Mouse (Mus musculus): ENCODE results near the gene Hcfc2.

Hcfc2 gene

GRCm38 (mm10) chr10:82771595-82772170 is 75.7 kb downstream of the Hcfc2 start:
- DNase-seq (ENCODE audit: low spot score), result no peak

GRCm38 (mm10) chr10:82774841-82775240 is 78.9 kb downstream of the Hcfc2 start:
- DNase-seq (ENCODE audit: low spot score), result no peak

- DNase-seq (ENCODE audit: low spot score), result no peak
Measured at GRCm38 (mm10) chr10:82777075-82777474, 81.1 kb downstream of the Hcfc2 start.

GRCm38 (mm10) chr10:82777886-82778285 is 81.9 kb downstream of the Hcfc2 start:
- no peak for DNase-seq (ENCODE audit: low spot score)

GRCm38 (mm10) chr10:82778791-82779549 is 83.0 kb downstream of the Hcfc2 start:
- no peak for DNase-seq (ENCODE audit: low spot score)

- DNase-seq (ENCODE audit: low spot score), result no peak
Measured at GRCm38 (mm10) chr10:82779831-82780230, 83.9 kb downstream of the Hcfc2 start.

- DNase-seq (ENCODE audit: low spot score), result no peak
Measured at GRCm38 (mm10) chr10:82780322-82780721, 84.4 kb downstream of the Hcfc2 start.

- no peak for DNase-seq (ENCODE audit: low spot score)
Measured at GRCm38 (mm10) chr10:82780816-82781215, 84.9 kb downstream of the Hcfc2 start.

GRCm38 (mm10) chr10:82782472-82782871 is 86.5 kb downstream of the Hcfc2 start:
- no peak for DNase-seq (ENCODE audit: low spot score)

GRCm38 (mm10) chr10:82789181-82789580 is 93.2 kb downstream of the Hcfc2 start:
- no peak for DNase-seq (ENCODE audit: low spot score)

- DNase-seq (ENCODE audit: low spot score), result no peak
Measured at GRCm38 (mm10) chr10:82790504-82790903, 94.5 kb downstream of the Hcfc2 start.

- no peak for DNase-seq (ENCODE audit: low spot score)
Measured at GRCm38 (mm10) chr10:82791713-82792112, 95.8 kb downstream of the Hcfc2 start.
